11 mouse cellular contexts compared by ENCODE assay signal in genomic region chr3:53044682-53045299, GRCm38 (mm10). TPM values are rescaled to one million over a fixed set of nuclear protein-coding genes. Genes with fewer than 3 reads are reported as not detected.
DNase-seq lines count a peak whose midpoint lies in the region; ATAC-seq lines count a peak whose summit lies in the region.
"Had no signal": no experiment of that assay in that cellular context is flagged by ENCODE, and none has a peak within 500 bp of the region (broad histone marks: within the 10 kb centered on the region; RNA-seq: fewer than 3 reads in every experiment).

No protein-coding gene starts in this region.

- H3K9ac ChIP-seq in heart, embryonic 15.5 days, result peak overlapping the region; percentile 40; the same call in 1 of the 2 replicates
- H3K9ac ChIP-seq in embryonic facial prominence, embryonic 12.5 days, result no peak overlapping the region
- H3K9ac ChIP-seq in hindbrain, embryonic 13.5 days, result peak overlapping the region; percentile 51
- H3K9ac ChIP-seq in midbrain, embryonic 15.5 days, result no peak overlapping the region
- H3K9ac ChIP-seq: liver, embryonic 13.5 days had no signal

- H3K4me2 ChIP-seq in heart, embryonic 15.5 days, result peak overlapping the region; percentile 80
- peak overlapping the region; percentile 85 for H3K4me2 ChIP-seq in embryonic facial prominence, embryonic 12.5 days (replicated peaks)
- H3K4me2 ChIP-seq in hindbrain, embryonic 13.5 days, result peak overlapping the region; percentile 84
- H3K4me2 ChIP-seq in midbrain, embryonic 15.5 days, result peak overlapping the region; percentile 96
- H3K4me2 ChIP-seq: liver, embryonic 13.5 days had no signal

- intact Hi-C loops in heart, postnatal 10 days (cut with DNase I), result loop anchor here (5.0 kb wide), 4 partner anchors 43 to 203 kb away; no protein-coding TSS in a partner anchor

- H3K36me3 ChIP-seq in heart, embryonic 15.5 days, result peaks cover 6% of the 10 kb centered on the region
- H3K36me3 ChIP-seq in embryonic facial prominence, embryonic 12.5 days, result no peaks in the 10 kb centered on the region; the same call in 1 of the 2 replicates
- H3K36me3 ChIP-seq in hindbrain, embryonic 13.5 days, result no peaks in the 10 kb centered on the region
- no peaks in the 10 kb centered on the region for H3K36me3 ChIP-seq in midbrain, embryonic 15.5 days (replicated peaks)
- H3K36me3 ChIP-seq: G1E; liver, embryonic 13.5 days had no signal

- H3K9me3 ChIP-seq in heart, embryonic 15.5 days (replicated peaks), result no peaks in the 10 kb centered on the region
- no peaks in the 10 kb centered on the region for H3K9me3 ChIP-seq in embryonic facial prominence, embryonic 12.5 days
- no peaks in the 10 kb centered on the region for H3K9me3 ChIP-seq in hindbrain, embryonic 13.5 days
- H3K9me3 ChIP-seq in midbrain, embryonic 15.5 days, result no peaks in the 10 kb centered on the region
- H3K9me3 ChIP-seq: G1E; liver, embryonic 13.5 days had no signal

- H3K27me3 ChIP-seq in heart, embryonic 15.5 days, result no peaks in the 10 kb centered on the region
- H3K27me3 ChIP-seq in embryonic facial prominence, embryonic 12.5 days, result 0 out of 2 replicates have a peak, but pooled peaks cover 4% of the 10 kb centered on the region
- peaks cover 4% of the 10 kb centered on the region; the same call in 1 of the 2 replicates for H3K27me3 ChIP-seq in hindbrain, embryonic 13.5 days
- 0 out of 2 replicates have a peak, but pooled peaks cover 5% of the 10 kb centered on the region for H3K27me3 ChIP-seq in midbrain, embryonic 15.5 days (replicated peaks)

- peak overlapping the region; percentile 73 for H3K27ac ChIP-seq in heart, embryonic 15.5 days
- peak overlapping the region; percentile 81 for H3K27ac ChIP-seq in embryonic facial prominence, embryonic 12.5 days
- peak overlapping the region; percentile 62; the same call in 1 of the 2 replicates for H3K27ac ChIP-seq in hindbrain, embryonic 13.5 days
- H3K27ac ChIP-seq in midbrain, embryonic 15.5 days, result no peak overlapping the region
- H3K27ac ChIP-seq: liver, embryonic 13.5 days had no signal

- H3K4me3 ChIP-seq in heart, embryonic 15.5 days, result peak overlapping the region; percentile 87
- H3K4me3 ChIP-seq in embryonic facial prominence, embryonic 12.5 days, result 0 out of 2 replicates have a peak overlapping the region, but pooled peaks have one; percentile 1
- peak overlapping the region; percentile 69 for H3K4me3 ChIP-seq in hindbrain, embryonic 13.5 days
- peak overlapping the region; percentile 28 for H3K4me3 ChIP-seq in midbrain, embryonic 15.5 days
- H3K4me3 ChIP-seq: liver, embryonic 13.5 days had no signal

- ATAC-seq in heart, embryonic 15.5 days (replicated peaks; ENCODE audit: insufficient number of reproducible peaks, insufficient read depth, low FRiP score, low read depth), result no peak
- ATAC-seq in embryonic facial prominence, embryonic 12.5 days (ENCODE audit: insufficient number of reproducible peaks, insufficient read depth, low FRiP score, low TSS enrichment), result no peak
- ATAC-seq in hindbrain, embryonic 13.5 days (ENCODE audit: low FRiP score), result no peak
- no peak for ATAC-seq in midbrain, embryonic 15.5 days (replicated peaks)

- no peak for DNase-seq in heart, postnatal 10 days
- no peak for DNase-seq in gastrocnemius, postnatal 4 days (ENCODE audit: low spot score in 2 of 2)
- DNase-seq in cerebellum, postnatal 10 days, result no peak
- no peak for DNase-seq in gastrocnemius, adult 18-20 months (ENCODE audit: low spot score)
- DNase-seq: liver, embryonic 13.5 days; right cerebral cortex, adult 18-20 months had no signal

- 20% methylated on average over 11 of the region's 11 CpGs for WGBS in heart, embryonic 15.5 days
- WGBS in embryonic facial prominence, embryonic 12.5 days, result 57% methylated on average over 11 of the region's 11 CpGs
- WGBS in hindbrain, embryonic 13.5 days, result 51% methylated on average over 11 of the region's 11 CpGs
- 63% methylated on average over 11 of the region's 11 CpGs for WGBS in midbrain, embryonic 15.5 days

- peaks cover 39% of the 10 kb centered on the region for H3K4me1 ChIP-seq in heart, embryonic 15.5 days (replicated peaks)
- H3K4me1 ChIP-seq in embryonic facial prominence, embryonic 12.5 days, result peaks cover 25% of the 10 kb centered on the region; the same call in 1 of the 2 replicates
- H3K4me1 ChIP-seq in hindbrain, embryonic 13.5 days (replicated peaks), result peaks cover 43% of the 10 kb centered on the region
- H3K4me1 ChIP-seq in midbrain, embryonic 15.5 days, result peaks cover 25% of the 10 kb centered on the region

RNA-seq across cellular contexts. Expression of gene Lhfp, which starts 3.5 kb away (rescaled TPM):
- polyA plus RNA-seq in heart, embryonic 15.5 days (2015; fragmentation: Nextera tagmentation; extraction: Ambion mirVana), result 92.7 and 107 TPM in 2 replicates
- total RNA-seq in heart, postnatal 10 days (2021), result 10 to 100 TPM; 80.2 to 85.2 TPM
- 50.8 and 52.1 TPM in 2 replicates for polyA plus RNA-seq in embryonic facial prominence, embryonic 12.5 days (2016; fragmentation: Nextera tagmentation; extraction: Ambion mirVana)
- polyA plus RNA-seq in hindbrain, embryonic 13.5 days (2015; fragmentation: Nextera tagmentation; extraction: Ambion mirVana), result 67.6 and 67.8 TPM in 2 replicates
- polyA plus RNA-seq in midbrain, embryonic 15.5 days (2015; fragmentation: Nextera tagmentation; extraction: Ambion mirVana), result 64.8 and 65.0 TPM in 2 replicates
- 10 to 100 TPM; 56.3 to 64.3 TPM for total RNA-seq in gastrocnemius, postnatal 4 days (2021)
- 10 to 100 TPM in 1 of 2 experiments, 1 to 10 TPM in 1; 7.7 to 10.6 TPM for total RNA-seq in gastrocnemius, adult 18-20 months (2021)

RNA-seq across cellular contexts. Expression of gene Cog6, which starts 27.8 kb away (rescaled TPM):
- polyA plus RNA-seq in heart, embryonic 15.5 days (2015; fragmentation: Nextera tagmentation; extraction: Ambion mirVana), result 51.6 and 52.6 TPM in 2 replicates
- total RNA-seq in heart, postnatal 10 days (2021), result 10 to 100 TPM; 52.4 to 54.1 TPM
- polyA plus RNA-seq in embryonic facial prominence, embryonic 12.5 days (2016; fragmentation: Nextera tagmentation; extraction: Ambion mirVana), result 50.0 and 52.1 TPM in 2 replicates
- 53.5 and 57.6 TPM in 2 replicates for polyA plus RNA-seq in hindbrain, embryonic 13.5 days (2015; fragmentation: Nextera tagmentation; extraction: Ambion mirVana)
- polyA plus RNA-seq in midbrain, embryonic 15.5 days (2015; fragmentation: Nextera tagmentation; extraction: Ambion mirVana), result 59.6 and 63.8 TPM in 2 replicates
- total RNA-seq in gastrocnemius, postnatal 4 days (2021), result 10 to 100 TPM; 29.9 to 33.6 TPM
- 10 to 100 TPM; 42.5 to 47.2 TPM for total RNA-seq in gastrocnemius, adult 18-20 months (2021)

Comparison
In these comparisons a context has a peak if more than half of its experiments do, and no peak if none do; other contexts are left out.
1. H3K4me3 ChIP-seq: peak in every context shown above with its lines; median percentile 87 in heart, embryonic 15.5 days; 69 in hindbrain, embryonic 13.5 days; 28 in midbrain, embryonic 15.5 days; 1 in embryonic facial prominence, embryonic 12.5 days.
2. H3K9ac ChIP-seq: peak in heart, embryonic 15.5 days (single experiment) and hindbrain, embryonic 13.5 days (single experiment); none in embryonic facial prominence, embryonic 12.5 days (single experiment) and midbrain, embryonic 15.5 days (single experiment).
3. Peak in every context shown above with its lines, with median percentiles within 50 percentile points of each other: H3K4me2 ChIP-seq.